Mouse (Mus musculus) liver, adult 2 months (tissue): ENCODE measurements at regions not wholly inside any gene's neighbourhood (a gene's known extent, or its start where the extent isn't known, plus 50 kb on each side); places are given as distances from the start of the nearest gene placed in this dataset.
A peak's percentile ranks its signal among the peaks of the same experiment; 100 is the strongest.

ENCODE experiments used
- DNase-seq: peaks from one replicate; pipeline ENCODE4 v3.0.0-alpha.2; 2011; ENCODE audit warnings: low read depth, low spot score; ENCODE audit errors: extremely low read depth
- H3K27ac ChIP-seq: fragments of 200-500 bp; replicated peaks from 2 replicates; pipeline ENCODE4 v1.5.1; 2012; ENCODE audit warnings: low read depth, mild to moderate bottlenecking, control low read depth, inconsistent platforms, low read length; ENCODE audit not compliant: insufficient read depth
- H3K27me3 ChIP-seq: fragments of 200-500 bp; 2 replicates; pipeline ENCODE4 v1.6.1; 2012; ENCODE audit warnings: mild to moderate bottlenecking, moderate library complexity, low read length, inconsistent platforms; ENCODE audit not compliant: control insufficient read depth, insufficient read depth
- H3K36me3 ChIP-seq: fragments of 200-500 bp; 2 replicates; pipeline ENCODE4 v1.6.1; 2012; ENCODE audit warnings: low read length, inconsistent platforms; ENCODE audit not compliant: control insufficient read depth, insufficient read depth
- H3K4me1 ChIP-seq: fragments of 200-500 bp; 2 replicates; pipeline ENCODE4 v1.6.1; 2011; ENCODE audit warnings: low read length; ENCODE audit not compliant: control insufficient read depth, insufficient read depth
- H3K4me3 ChIP-seq: fragments of 200-500 bp; 2 replicates; pipeline ENCODE4 v1.5.1; 2011; ENCODE audit warnings: low read depth, mild to moderate bottlenecking, control low read depth, low read length, moderate library complexity; ENCODE audit not compliant: insufficient read depth
- H3K79me2 ChIP-seq: fragments of 200-500 bp; 2 replicates; pipeline ENCODE4 v1.6.1; 2012; ENCODE audit warnings: inconsistent platforms, mild to moderate bottlenecking, low read length, moderate library complexity; ENCODE audit not compliant: control insufficient read depth, insufficient read depth
- H3K9ac ChIP-seq: fragments of 200-500 bp; 2 replicates; pipeline ENCODE4 v1.6.1; 2012; ENCODE audit warnings: low read depth, mild to moderate bottlenecking, control low read depth, inconsistent platforms, low read length
- CTCF ChIP-seq: fragments of 200-500 bp; IDR thresholded peaks from 2 replicates; pipeline ENCODE4 v1.5.1; 2011; ENCODE audit warnings: low read depth, low read length, control low read depth
- POLR2A ChIP-seq: fragments of 200-500 bp; IDR thresholded peaks from 2 replicates; pipeline ENCODE4 v1.6.1; 2011; ENCODE audit warnings: low read length, control low read depth; ENCODE audit not compliant: insufficient read depth; ENCODE audit errors: extremely low read depth
- WGBS: fragments of 180-500 bp; shearing (Covaris S2); methylation state at CpG from one replicate; pipeline ENCODE4 v1.1.7; 2018; 5-methylcytosine and 5-hydroxymethylcytosine counted together

DNA sequence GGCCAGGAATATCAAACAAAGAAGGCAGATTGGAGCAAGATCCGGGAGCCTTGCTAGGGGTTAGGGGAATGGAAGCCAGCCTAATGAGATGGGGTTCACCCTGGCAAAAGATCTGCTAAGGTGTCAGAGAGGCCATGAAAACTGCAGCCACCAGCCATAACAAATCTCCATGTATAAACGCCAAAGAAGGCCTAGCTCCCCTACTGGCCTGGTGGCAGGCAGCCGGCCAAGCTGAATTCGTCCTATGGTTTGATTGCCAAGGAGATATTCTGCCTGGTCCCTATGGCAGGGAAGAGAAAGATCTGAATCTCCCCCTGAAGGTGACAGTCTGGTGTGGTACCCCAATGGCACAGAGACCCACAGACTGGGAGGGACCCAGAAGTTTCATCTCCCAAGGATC, 104.8 kb upstream of the E030018B13Rik start:
- TF ChIP-seq POLR2A (no peak), CTCF (no peak)
- Histone ChIP-seq H3K4me1 (no peaks in the 10 kb centered on the region), H3K79me2 (no peaks in the 10 kb centered on the region), H3K9ac (no peak overlapping the region), H3K4me3 (no peak overlapping the region), H3K36me3 (no peaks in the 10 kb centered on the region), H3K27me3 (no peaks in the 10 kb centered on the region), H3K27ac (no peak overlapping the region)
- DNase-seq, result no peak
- 88% methylated on average over 4 of the region's 4 CpGs for WGBS

DNA sequence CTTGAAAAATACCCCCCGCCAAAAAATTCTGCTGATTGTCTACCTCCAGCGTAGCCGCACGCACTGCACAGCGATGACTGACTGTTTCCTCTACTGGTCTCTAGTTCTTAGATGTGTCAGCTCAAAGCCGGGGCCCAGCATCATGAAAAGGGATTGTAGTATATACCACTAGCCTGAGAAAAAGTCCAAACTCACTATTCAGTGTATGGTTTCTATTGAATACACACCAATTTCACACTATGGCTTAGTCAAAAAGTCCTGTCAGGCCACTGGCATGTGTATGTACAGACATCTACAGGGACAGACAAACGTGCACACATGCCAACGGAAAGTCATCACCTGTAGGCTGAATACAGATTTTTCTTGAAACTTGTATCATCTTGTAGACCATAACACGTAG, 101.1 kb upstream of the E030018B13Rik start:
- Histone ChIP-seq H3K9ac (no peak overlapping the region), H3K27me3 (no peaks in the 10 kb centered on the region), H3K27ac (no peak overlapping the region), H3K4me3 (no peak overlapping the region), H3K79me2 (no peaks in the 10 kb centered on the region), H3K36me3 (no peaks in the 10 kb centered on the region), H3K4me1 (no peaks in the 10 kb centered on the region)
- WGBS, result 89% methylated on average over 9 of the region's 9 CpGs
- no peak for DNase-seq
- TF ChIP-seq POLR2A (no peak), CTCF (no peak)

DNA sequence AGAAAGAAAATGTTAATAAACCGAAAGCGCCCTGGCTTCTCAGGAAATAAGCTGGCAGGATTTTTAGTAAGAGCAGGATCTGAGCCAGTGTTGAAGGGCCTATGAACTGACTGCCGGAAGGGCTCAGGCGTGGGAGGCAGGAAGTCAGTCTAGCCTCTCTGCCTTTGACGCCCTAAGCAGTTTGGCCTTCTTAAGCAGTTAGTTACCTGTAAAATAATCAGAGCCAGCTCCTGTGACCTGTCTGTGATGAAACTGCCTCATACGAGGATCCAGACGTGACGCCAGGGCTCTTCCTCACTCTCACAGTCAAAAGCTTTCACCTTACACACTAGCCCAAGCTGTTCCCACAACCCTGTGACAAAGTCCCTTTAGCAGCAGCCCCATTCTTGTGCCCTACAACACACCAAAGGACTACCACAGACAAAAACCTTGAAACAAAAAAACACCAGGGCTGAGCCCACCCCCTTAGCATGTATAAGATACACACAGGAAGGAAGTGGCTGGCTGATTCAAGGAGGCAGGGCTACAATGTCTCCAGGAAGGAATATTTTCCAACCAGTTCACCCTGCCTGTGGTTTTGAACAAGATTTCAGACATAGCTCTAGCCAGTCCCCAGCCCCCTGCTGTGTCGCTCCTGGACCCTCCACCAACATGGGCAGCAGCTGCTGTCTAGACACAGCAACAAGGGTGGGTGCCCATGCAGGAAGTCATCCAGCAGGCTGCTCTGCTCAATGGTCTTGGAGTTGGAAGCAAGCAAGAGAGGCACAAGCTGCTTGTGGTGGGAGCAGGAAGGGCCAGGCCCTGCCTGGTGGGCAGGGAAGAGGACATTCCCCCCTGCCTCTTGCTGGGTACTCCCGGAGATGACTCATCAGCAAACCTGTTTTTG, 100.4 kb upstream of the E030018B13Rik start:
- Histone ChIP-seq H3K36me3 (no peaks in the 10 kb centered on the region), H3K27me3 (no peaks in the 10 kb centered on the region), H3K79me2 (no peaks in the 10 kb centered on the region), H3K4me1 (no peaks in the 10 kb centered on the region), H3K27ac (peak overlapping the region; percentile 10; the same call in 1 of the 2 replicates), H3K4me3 (no peak overlapping the region), H3K9ac (no peak overlapping the region)
- peak; percentile 4 for DNase-seq
- TF ChIP-seq CTCF, result no peak
- no peak for TF ChIP-seq POLR2A
- WGBS, result 69% methylated on average over 10 of the region's 10 CpGs

DNA sequence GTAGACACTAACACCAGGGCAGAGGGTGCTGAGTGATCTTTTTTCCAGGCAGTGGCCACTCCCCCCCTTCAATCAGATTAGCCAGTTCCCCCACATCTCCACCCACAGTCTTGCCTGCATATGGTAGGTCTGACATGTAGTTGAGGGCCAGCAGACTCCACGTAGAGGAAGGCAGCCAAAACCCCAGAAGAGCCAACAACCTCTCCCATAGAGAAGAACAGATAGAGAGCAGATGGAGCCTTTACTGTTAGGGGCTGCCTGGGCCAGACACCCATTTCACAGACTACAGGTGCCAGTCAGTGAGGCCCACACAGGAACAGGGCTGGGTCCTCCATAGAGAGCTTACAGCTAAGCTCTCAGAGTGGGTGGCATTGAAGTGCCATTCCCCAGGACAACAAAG, 99.2 kb upstream of the E030018B13Rik start:
- WGBS, result 91% methylated on average over 1 of the region's 1 CpGs
- TF ChIP-seq POLR2A (no peak), CTCF (no peak)

DNA sequence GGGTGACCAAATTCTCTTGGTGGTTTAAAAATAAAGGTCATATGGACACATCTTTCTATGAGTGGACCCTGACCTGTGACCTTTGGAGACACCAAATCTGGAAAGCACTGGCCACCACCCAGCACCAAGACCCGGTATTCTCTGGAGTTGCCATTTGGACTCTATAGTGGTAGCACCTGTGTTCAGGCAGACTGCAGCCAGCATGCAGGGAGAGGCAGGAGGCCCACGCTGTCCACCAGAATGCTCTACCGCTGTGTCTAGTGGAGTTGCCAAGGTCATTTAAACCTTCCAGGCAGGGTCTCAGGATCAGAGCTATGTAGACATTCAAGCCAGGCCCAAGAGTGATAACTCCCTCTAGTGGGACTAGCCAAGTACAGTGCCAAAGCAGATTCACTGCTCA, 98.6 kb upstream of the E030018B13Rik start:
- Histone ChIP-seq H3K79me2 (no peaks in the 10 kb centered on the region), H3K27ac (no peak overlapping the region), H3K4me1 (no peaks in the 10 kb centered on the region), H3K9ac (no peak overlapping the region), H3K4me3 (no peak overlapping the region), H3K27me3 (no peaks in the 10 kb centered on the region), H3K36me3 (no peaks in the 10 kb centered on the region)
- WGBS, result 80% methylated on average over 3 of the region's 3 CpGs
- no peak for DNase-seq
- no peak for TF ChIP-seq CTCF
- no peak for TF ChIP-seq POLR2A

More for the DNA sequence above, 99.2 kb upstream of the E030018B13Rik start:
- no peaks in the 10 kb centered on the region for H3K36me3 ChIP-seq
- H3K27me3 ChIP-seq, result no peaks in the 10 kb centered on the region
- H3K9ac ChIP-seq, result no peak overlapping the region
- H3K79me2 ChIP-seq, result no peaks in the 10 kb centered on the region
- no peak overlapping the region for H3K4me3 ChIP-seq
- H3K4me1 ChIP-seq, result no peaks in the 10 kb centered on the region
- no peak overlapping the region for H3K27ac ChIP-seq
- DNase-seq, result no peak

DNA sequence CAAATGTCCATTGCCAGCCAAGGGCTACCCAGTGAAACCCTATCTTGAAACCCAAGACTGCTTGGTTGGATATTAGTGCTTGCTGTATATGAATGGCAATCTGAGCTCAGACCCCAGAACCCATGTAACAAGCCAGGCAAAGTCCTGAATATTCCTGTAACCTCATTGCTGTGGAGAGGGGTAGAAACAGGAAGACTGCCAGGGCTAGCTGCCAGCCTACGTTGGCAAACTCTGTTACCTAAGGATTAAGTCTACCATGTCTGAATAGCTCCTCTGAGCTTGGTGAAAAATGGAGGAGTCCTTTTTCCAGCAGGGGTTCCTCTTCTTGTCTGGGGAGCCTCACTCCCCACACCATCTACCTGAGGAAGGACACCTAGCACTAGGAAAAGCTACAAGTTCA, 96.4 kb upstream of the E030018B13Rik start:
- H3K4me3 ChIP-seq, result no peak overlapping the region
- no peaks in the 10 kb centered on the region for H3K4me1 ChIP-seq
- TF ChIP-seq CTCF, result no peak
- no peak for TF ChIP-seq POLR2A
- WGBS, result 54% methylated on average over 1 of the region's 1 CpGs
- H3K9ac ChIP-seq, result no peak overlapping the region
- no peaks in the 10 kb centered on the region for H3K79me2 ChIP-seq
- H3K27me3 ChIP-seq, result no peaks in the 10 kb centered on the region
- DNase-seq, result no peak
- no peaks in the 10 kb centered on the region for H3K36me3 ChIP-seq
- no peak overlapping the region for H3K27ac ChIP-seq
